Mouse (Mus musculus) layer of hippocampus, adult 2 months (tissue): Measurements from ENCODE around the gene Clec2g. TPM values are rescaled to one million over a fixed set of nuclear protein-coding genes. Genes with fewer than 3 reads are reported as not detected.
"Not testable (repeated sequence)": the region's sequence is repeated elsewhere in the genome, so short reads cannot be mapped to it uniquely, and the experiment has no call there.

Experiments used
- DNase-seq, 2 experiments: peaks; one replicate each; pipeline ENCODE4 v3.0.0; 2022; ENCODE audit warnings: low spot score in 2 of 2
- H3K27ac ChIP-seq: fragments of 200-600 bp; 2 replicates; pipeline ENCODE4 v1.8.1; 2022
- H3K4me3 ChIP-seq: fragments of 200-600 bp; 2 replicates; pipeline ENCODE4 v1.8.1; 2022; ENCODE audit warnings: mild to moderate bottlenecking
- CTCF ChIP-seq: fragments of 200-600 bp; conservative IDR thresholded peaks from 2 replicates; pipeline ENCODE4 v1.8.1; 2022; ENCODE audit warnings: antibody characterized with exemption, mild to moderate bottlenecking, moderate library complexity
- microRNA-seq, 2 experiments: library from miRNA; unstranded; fragments of <30 nt; microRNA quantifications; one replicate each; pipeline ENCODE4 v1.2.0; 2021
- total RNA-seq, 2 experiments: library from RNA; stranded (reverse); gene quantifications; 2 replicates each; pipeline ENCODE4 v1.2.3; 2021

Clec2g gene
- total RNA-seq, 2 experiments from 2014 or later: 0.71 to 1.0 TPM

GRCm38 (mm10) chr6:129010505-129010873, 76.3 kb downstream of the Clec2g start:
- no peak overlapping the region for H3K4me3 ChIP-seq
- DNase-seq: no peak
- H3K27ac ChIP-seq: no peak overlapping the region
- TF ChIP-seq CTCF: no peak

DNA sequence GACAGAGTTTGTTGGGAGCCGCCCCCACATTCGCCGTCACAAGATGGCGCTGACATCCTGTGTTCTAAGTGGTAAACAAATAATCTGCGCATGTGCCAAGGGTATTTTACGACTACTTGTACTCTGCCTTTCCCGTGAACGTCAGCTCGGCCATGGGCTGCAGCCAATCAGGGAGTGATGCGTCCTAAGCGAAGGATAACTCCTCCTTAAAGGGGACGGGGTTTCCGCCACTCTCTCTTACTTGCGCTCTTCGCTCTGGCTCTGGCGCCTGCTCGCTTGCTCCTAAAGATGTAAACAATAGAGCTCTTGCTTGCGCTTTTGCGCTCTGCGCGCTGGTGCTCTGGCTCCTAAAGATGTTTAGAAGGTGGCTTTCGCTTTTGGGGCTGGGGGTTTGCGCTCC, 77.8 kb downstream of the Clec2g start:
- not testable (repeated sequence) for H3K4me3 ChIP-seq, DNase-seq, H3K27ac ChIP-seq

- Histone ChIP-seq H3K27ac (no peak overlapping the region), H3K4me3 (no peak overlapping the region)
- TF ChIP-seq CTCF: no peak
- DNase-seq: no peak
Measured at GRCm38 (mm10) chr6:129012966-129013365, 78.8 kb downstream of the Clec2g start.

GRCm38 (mm10) chr6:129013762-129014276, 79.6 kb downstream of the Clec2g start:
- no peak for DNase-seq
- no peak for TF ChIP-seq CTCF
- H3K4me3 ChIP-seq: no peak overlapping the region

GRCm38 (mm10) chr6:129014399-129014798, 80.2 kb downstream of the Clec2g start:
- no peak for DNase-seq
- TF ChIP-seq CTCF: no peak
- Histone ChIP-seq H3K27ac (no peak overlapping the region), H3K4me3 (no peak overlapping the region)

More at GRCm38 (mm10) chr6:129013762-129014276, 79.6 kb downstream of the Clec2g start:
- no peak overlapping the region for H3K27ac ChIP-seq

GRCm38 (mm10) chr6:129027451-129028248, 93.5 kb downstream of the Clec2g start:
- DNase-seq: no peak
- H3K27ac ChIP-seq: no peak overlapping the region
- no peak for TF ChIP-seq CTCF
- H3K4me3 ChIP-seq: no peak overlapping the region

GRCm38 (mm10) chr6:129030175-129030824, 96.1 kb downstream of the Clec2g start:
- TF ChIP-seq CTCF: no peak
- no peak for DNase-seq
- Histone ChIP-seq H3K27ac (no peak overlapping the region), H3K4me3 (no peak overlapping the region)

DNA sequence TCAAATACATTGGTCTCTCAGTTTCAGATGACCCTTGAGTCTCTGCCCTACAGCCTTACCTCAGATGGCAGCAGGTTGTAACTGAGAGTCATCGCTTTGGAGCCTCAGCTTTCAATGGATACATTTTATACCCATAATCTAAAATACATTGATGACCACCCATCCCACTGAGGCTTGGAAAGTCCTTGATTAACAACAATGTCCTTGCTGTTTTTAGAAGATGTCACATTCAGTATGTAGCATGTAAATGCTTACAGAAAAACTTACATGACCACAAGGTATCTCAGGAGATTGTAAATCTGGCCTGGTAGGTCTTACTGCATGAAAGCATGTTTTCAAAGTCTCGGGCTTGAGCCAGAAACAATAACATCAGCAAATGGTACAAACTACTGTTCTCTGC, 96.8 kb downstream of the Clec2g start:
- Histone ChIP-seq H3K4me3 (no peak overlapping the region), H3K27ac (no peak overlapping the region)
- no peak for DNase-seq
- TF ChIP-seq CTCF: no peak

DNA sequence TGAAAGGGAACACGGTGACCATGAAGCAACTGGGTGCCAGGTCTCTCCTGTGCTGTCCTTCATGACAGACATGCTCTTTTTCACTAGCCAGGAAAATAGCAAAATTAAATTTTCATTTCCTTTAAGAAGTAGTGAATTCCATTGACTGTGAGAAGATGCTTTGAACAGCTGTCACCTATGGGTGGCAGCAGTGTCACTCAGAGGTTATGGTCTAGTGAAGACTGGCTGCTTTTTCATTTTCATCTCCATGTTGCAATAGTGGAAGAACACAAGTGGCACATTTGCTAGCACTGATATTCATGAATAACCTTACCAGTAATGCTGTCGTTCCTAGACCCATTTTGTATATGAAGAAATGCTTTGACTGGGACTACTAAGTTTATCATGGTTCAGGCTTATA, 99.2 kb downstream of the Clec2g start:
- no peak overlapping the region for H3K4me3 ChIP-seq
- TF ChIP-seq CTCF: peak; percentile 65
- no peak overlapping the region for H3K27ac ChIP-seq
- DNase-seq: no peak

Small RNA genes lying within 50 kb of the gene (microRNA-seq; reads per million reads assigned to microRNA genes)
- 0 reads per million in 2 experiments for gene Gm27336
- gene Mir7649: 0 reads per million in 2 experiments

Other genes with a start within 250 kb of the Clec2g start
- gene Klrb1, start 211.3 kb upstream of the Clec2g start, total RNA-seq: not detected
- not detected for gene Klrb1c, start 145.2 kb upstream of the Clec2g start, total RNA-seq
- not detected for gene Gm44511, start 108.1 kb upstream of the Clec2g start, total RNA-seq
- gene Klrb1b, start 108.0 kb upstream of the Clec2g start, total RNA-seq: not detected
- gene Clec2i, start 46.8 kb upstream of the Clec2g start, total RNA-seq: not detected
- 1 to 10 TPM; 2.0 to 2.8 TPM for gene BC035044, start 43.3 kb upstream of the Clec2g start, total RNA-seq
- not detected for gene Klrb1f, start 111.5 kb downstream of the Clec2g start, total RNA-seq
- not detected for gene Clec2e, start 166.5 kb downstream of the Clec2g start, total RNA-seq
- 1 to 10 TPM; 7.3 to 7.4 TPM for gene Clec2d, start 246.2 kb downstream of the Clec2g start, total RNA-seq